In the genomic region with DNA sequence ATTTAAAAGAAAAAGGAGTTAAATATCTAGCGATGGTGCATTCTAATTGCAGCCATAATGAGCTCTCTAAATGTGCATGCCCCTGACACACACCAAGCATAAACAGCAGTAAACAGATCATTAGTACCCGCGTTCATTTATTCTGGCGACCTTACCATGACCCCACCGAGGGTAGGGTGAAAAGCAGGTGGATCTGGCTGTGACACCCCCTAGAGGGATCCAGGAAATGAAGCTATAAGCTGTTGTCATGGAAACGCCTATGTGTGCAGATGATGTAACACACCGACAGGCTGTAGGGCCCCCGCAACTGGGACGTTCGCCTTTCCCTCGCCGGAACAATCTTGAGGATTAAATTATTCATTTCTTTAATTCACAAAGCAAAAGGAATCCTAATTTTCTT, we compare ENCODE assay signal across 12 mouse cellular contexts. TPM values are rescaled to one million over a fixed set of nuclear protein-coding genes. Genes with fewer than 3 reads are reported as not detected.
DNase-seq lines count a peak whose midpoint lies in the region; ATAC-seq lines count a peak whose summit lies in the region.
"Had no signal": no experiment of that assay in that cellular context is flagged by ENCODE, and none has a peak within 500 bp of the region (broad histone marks: within the 10 kb centered on the region; RNA-seq: fewer than 3 reads in every experiment).

No protein-coding gene starts in this region.

- WGBS in hindbrain, embryonic 13.5 days, result 13% methylated on average over 12 of the region's 12 CpGs
- WGBS in midbrain, embryonic 15.5 days, result 5% methylated on average over 12 of the region's 12 CpGs

- H3K36me3 ChIP-seq in hindbrain, embryonic 13.5 days, result no peaks in the 10 kb centered on the region
- H3K36me3 ChIP-seq in midbrain, embryonic 15.5 days (replicated peaks), result no peaks in the 10 kb centered on the region

- peak overlapping the region; percentile 93 for H3K27ac ChIP-seq in hindbrain, embryonic 13.5 days
- peak overlapping the region; percentile 68 for H3K27ac ChIP-seq in midbrain, embryonic 15.5 days

- H3K4me1 ChIP-seq in hindbrain, embryonic 13.5 days (replicated peaks), result peaks cover 75% of the 10 kb centered on the region
- H3K4me1 ChIP-seq in midbrain, embryonic 15.5 days, result peaks cover 38% of the 10 kb centered on the region

- ATAC-seq in hindbrain, embryonic 13.5 days (ENCODE audit: low FRiP score), result peak; percentile 75
- peak; percentile 65 for ATAC-seq in midbrain, embryonic 15.5 days (replicated peaks)
- no peak for ATAC-seq in monocyte, adult 5-6 weeks (replicated peaks; ENCODE audit: insufficient number of reproducible peaks, low FRiP score, low TSS enrichment, poor library complexity, severe bottlenecking)

- DNase-seq in embryo, embryonic 10 days (ENCODE audit: low spot score), result peak; percentile 57
- DNase-seq in embryo, embryonic 9.5 days (ENCODE audit: extremely low spot score), result no peak
- DNase-seq in ES-CJ7 (ENCODE audit: low read depth, low spot score), result peak; percentile 62
- no peak for DNase-seq in thymus, postnatal 36 days
- no peak for DNase-seq in yolk sac, embryonic 10.5 days (ENCODE audit: low spot score)
- DNase-seq: cerebellum, postnatal 36 days; heart, adult 11 months; kidney, adult 8-10 months; lung, adult 2 months had no signal

- peak overlapping the region; percentile 61 for H3K9ac ChIP-seq in hindbrain, embryonic 13.5 days
- no peak overlapping the region for H3K9ac ChIP-seq in midbrain, embryonic 15.5 days

- no peaks in the 10 kb centered on the region for H3K9me3 ChIP-seq in hindbrain, embryonic 13.5 days
- H3K9me3 ChIP-seq in midbrain, embryonic 15.5 days, result no peaks in the 10 kb centered on the region

- peak overlapping the region; percentile 41 for H3K4me2 ChIP-seq in hindbrain, embryonic 13.5 days
- H3K4me2 ChIP-seq in midbrain, embryonic 15.5 days, result peak overlapping the region; percentile 41

- H3K27me3 ChIP-seq in hindbrain, embryonic 13.5 days, result no peaks in the 10 kb centered on the region
- H3K27me3 ChIP-seq in midbrain, embryonic 15.5 days (replicated peaks), result 0 out of 2 replicates have a peak, but pooled peaks cover 2% of the 10 kb centered on the region

- no peak overlapping the region for H3K4me3 ChIP-seq in hindbrain, embryonic 13.5 days
- H3K4me3 ChIP-seq in midbrain, embryonic 15.5 days, result peak overlapping the region; percentile 5; the same call in 1 of the 2 replicates

RNA-seq across cellular contexts. Expression of a gene that starts 35.4 kb away (rescaled TPM):
- 69.0 and 71.8 TPM in 2 replicates for polyA plus RNA-seq in hindbrain, embryonic 13.5 days (2015; fragmentation: Nextera tagmentation; extraction: Ambion mirVana)
- 47.2 and 51.1 TPM in 2 replicates for polyA plus RNA-seq in midbrain, embryonic 15.5 days (2015; fragmentation: Nextera tagmentation; extraction: Ambion mirVana)
- 40.6 to 60.6 TPM (median 40.8 TPM) in 3 replicates for total RNA-seq in monocyte, adult 5-6 weeks (2017)

RNA-seq across cellular contexts. Expression of a gene that starts 46.9 kb away (rescaled TPM):
- 108 and 109 TPM in 2 replicates for polyA plus RNA-seq in hindbrain, embryonic 13.5 days (2015; fragmentation: Nextera tagmentation; extraction: Ambion mirVana)
- polyA plus RNA-seq in midbrain, embryonic 15.5 days (2015; fragmentation: Nextera tagmentation; extraction: Ambion mirVana), result 70.6 and 76.7 TPM in 2 replicates
- total RNA-seq in monocyte, adult 5-6 weeks (2017), result 31.6 to 66.7 TPM (median 54.0 TPM) in 3 replicates

Comparison
In these comparisons a context has a peak if more than half of its experiments do, and no peak if none do; other contexts are left out.
1. DNase-seq: peak in embryo, embryonic 10 days (single experiment) and ES-CJ7 (single experiment); none in embryo, embryonic 9.5 days (single experiment), thymus, postnatal 36 days (0 of 2) and yolk sac, embryonic 10.5 days (single experiment).